Mouse (Mus musculus) heart, postnatal 14 days (tissue): ENCODE results near the gene 2010109A12Rik. TPM values are rescaled to one million over a fixed set of nuclear protein-coding genes. Genes with fewer than 3 reads are reported as not detected.

ENCODE experiments used
- DNase-seq, 2 experiments: peaks; one replicate each; pipeline ENCODE4 v3.0.0; 2021 to 2022
- intact Hi-C: fragments of 180-260 bp; cut with DNase I; formaldehyde crosslinking; loops from one replicate; pipeline ENCODE4 v1.15.1; 2025
- long read RNA-seq, 2 experiments: library from polyadenylated mRNA; stranded (forward); transcript quantifications; one replicate each; pipeline ENCODE4 v2.0.0; 2021
- total RNA-seq, 2 experiments: library from RNA; stranded (reverse); gene quantifications; 2 replicates each; pipeline ENCODE4 v1.2.3; 2021

Gene 2010109A12Rik
- total RNA-seq, result under 1 TPM; 0.53 to 0.93 TPM
- long read RNA-seq, experiment 1, result 0 reads
- long read RNA-seq, experiment 2, result 0 reads

DNA sequence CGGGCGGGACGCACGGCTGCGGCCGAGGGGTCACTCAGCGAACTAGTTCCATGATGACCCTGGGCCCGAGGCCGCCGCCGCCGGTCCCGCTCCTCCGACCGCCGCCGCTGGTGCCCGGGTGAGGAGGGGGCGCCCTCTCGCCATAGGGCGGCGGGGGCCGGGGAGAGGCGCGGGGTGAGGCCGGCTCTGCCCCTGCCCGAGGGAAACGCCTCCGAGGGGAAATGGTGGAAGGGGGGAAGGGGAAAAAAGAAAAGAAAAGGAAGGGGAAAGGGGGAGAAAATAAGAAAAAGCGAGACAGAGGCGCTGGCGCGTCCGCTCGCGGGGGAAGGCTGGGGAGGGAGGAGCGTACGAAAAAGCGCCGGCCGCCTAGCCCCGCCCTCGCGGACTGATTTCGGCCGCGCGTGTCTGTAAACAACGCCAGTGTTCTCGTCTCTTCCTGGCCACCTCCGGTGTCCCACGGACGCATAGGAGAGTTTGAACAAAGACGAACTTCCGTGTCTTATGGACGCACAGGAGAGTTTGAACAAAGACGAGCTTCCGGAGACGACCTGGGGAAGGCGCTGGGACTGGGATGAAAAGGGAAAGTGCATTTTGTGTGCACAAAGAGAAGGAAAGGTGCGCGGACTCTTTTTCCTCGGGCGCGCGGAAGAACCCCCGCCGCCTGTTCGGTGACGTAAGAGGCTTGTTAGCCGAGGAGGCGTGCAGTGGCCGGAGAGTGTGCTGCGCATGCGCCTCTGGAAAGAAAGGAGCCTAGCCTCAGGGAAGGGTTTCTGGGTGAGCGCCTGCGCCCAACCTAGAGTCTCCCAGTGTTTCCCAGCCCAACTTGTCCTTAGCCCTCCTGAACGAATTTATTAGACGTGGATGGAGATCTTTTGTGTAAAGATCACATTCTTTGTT is at the start of gene 2010109A12Rik, which contains the start of gene Ccni:
Gene 2010109A12Rik (plus strand): TSS at position 410 of the 897 bp plus-strand sequence.
Gene Ccni (minus strand): TSS at position 387 of the 897 bp plus-strand sequence.
- intact Hi-C loops, result no loop called here
- DNase-seq, result peak; percentile 96 to 97

GRCm38 (mm10) chr5:93163541-93163940 is 42.8 kb upstream of the 2010109A12Rik start:
- intact Hi-C loops, result loop anchor here (1.0 to 10.0 kb wide), 6 partner anchors 71 to 479 kb away; partner anchors contain the start of genes Sept11 and Shroom3

GRCm38 (mm10) chr5:93167919-93168516 is 38.3 kb upstream of the 2010109A12Rik start:
- intact Hi-C loops, result loop anchor here (10.0 kb wide), 1 partner anchor 483 kb away; the partner anchor contains the start of gene Shroom3
- DNase-seq, result no peak

More at GRCm38 (mm10) chr5:93163541-93163940, 42.8 kb upstream of the 2010109A12Rik start:
- DNase-seq, result peak; percentile 57 to 77

DNA sequence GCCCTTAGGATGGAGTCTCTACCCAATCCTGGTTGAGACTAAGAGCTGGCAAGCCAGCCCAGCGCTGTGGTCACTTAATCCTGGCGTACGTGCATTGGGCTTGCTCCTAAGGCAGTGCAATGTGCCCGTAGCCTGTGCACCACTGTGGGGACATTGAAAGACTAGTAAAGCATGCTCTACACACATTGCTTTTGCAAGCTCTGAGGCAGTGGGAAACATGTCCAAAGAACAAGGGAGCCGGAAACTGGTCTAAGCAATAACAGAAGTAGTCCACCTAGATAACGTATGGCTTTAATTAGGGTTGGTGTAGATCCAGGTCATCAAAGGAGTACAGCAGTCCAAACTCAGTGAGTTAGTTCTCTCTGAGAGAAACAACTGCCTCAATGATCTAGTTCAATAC is 37.7 kb upstream of the 2010109A12Rik start:
- DNase-seq, result no peak
- intact Hi-C loops, result loop anchor here (10.0 kb wide), 1 partner anchor 484 kb away; the partner anchor contains the start of gene Shroom3

DNA sequence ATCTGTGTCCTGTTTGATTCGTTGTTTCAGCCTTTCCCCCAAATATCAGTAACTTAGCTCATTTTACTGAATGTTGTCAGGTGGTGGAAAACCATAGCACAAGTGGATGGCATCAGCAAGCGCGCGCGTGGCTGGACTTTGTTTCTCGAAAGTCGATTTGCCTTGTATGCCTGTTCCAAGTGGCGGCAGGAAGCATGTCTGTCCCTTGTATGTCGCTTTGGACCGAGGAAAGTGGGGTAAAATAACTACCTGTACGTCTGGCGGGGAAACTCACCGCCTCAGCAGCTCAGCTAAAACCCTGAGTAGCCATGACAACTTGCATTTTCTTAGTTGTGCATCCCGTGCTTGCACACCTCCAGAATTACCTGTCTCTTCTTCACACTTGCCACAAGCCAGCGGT is 34.9 kb upstream of the 2010109A12Rik start:
- no peak for DNase-seq
- intact Hi-C loops, result no loop called here

DNA sequence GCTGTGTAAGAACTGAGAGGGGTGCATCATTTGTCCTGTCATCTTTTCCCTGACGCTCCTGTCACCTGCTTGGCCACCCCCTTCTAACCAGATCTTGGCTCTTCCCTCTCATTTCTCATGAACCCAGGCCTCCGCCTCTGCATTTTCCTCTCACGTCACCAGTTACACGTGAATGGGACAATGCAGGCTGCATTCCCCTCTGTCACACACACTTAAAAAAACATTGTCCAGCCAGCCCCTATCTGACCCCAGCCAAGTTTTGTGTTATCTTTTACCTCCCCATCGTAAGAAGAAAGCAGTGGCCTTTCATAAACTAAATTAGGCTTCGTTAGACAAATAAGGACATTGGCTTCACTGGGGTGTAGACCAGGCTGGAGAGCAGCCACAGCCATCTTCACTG is 33.8 kb upstream of the 2010109A12Rik start:
- DNase-seq, result no peak
- intact Hi-C loops, result no loop called here

- intact Hi-C loops, result no loop called here
Observed at GRCm38 (mm10) chr5:93174675-93175074, 31.6 kb upstream of the 2010109A12Rik start.

DNA sequence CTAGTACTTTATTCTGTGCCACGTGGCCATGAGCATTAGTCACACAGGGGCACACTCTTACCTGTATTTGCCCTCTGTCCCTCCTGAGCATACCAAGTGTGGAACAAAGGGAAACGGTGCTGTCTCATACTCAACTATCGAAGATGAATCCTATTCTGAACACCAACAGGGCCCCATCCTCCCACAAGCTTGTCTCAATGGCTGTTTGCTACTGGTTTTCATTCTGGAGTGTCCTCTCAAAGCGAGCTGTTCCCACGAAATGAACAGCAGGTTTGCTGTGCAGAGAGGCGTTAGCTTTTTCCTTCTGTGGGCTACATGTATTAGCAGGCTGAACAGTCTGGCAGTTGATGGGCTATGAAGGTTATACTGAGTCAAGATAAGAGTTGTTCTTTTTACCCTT is 27.7 kb upstream of the 2010109A12Rik start:
- intact Hi-C loops, result no loop called here
- DNase-seq, result no peak

More at GRCm38 (mm10) chr5:93174675-93175074, 31.6 kb upstream of the 2010109A12Rik start:
- DNase-seq, result no peak

DNA sequence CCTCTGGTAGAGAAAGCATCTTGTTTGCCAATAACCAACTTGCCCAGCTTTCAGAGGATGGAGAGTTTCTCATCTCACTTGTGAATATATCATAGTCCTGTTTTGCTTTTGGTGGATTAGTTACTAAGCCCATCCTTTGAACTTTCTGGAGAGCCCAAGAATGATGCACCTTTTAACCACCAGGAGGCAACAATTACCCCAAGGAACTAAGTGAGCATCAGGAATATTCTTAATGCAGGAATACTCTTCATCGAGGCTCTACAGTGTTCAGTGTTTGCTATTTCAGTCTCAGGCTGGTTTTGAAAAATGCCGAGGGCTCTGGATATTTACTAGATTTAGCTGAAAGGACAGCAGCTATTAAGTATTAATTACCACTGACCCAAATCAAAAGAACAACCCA is 26.1 kb upstream of the 2010109A12Rik start:
- intact Hi-C loops, result loop anchor here (2.0 to 5.0 kb wide), 2 partner anchors 89 to 142 kb away; no protein-coding TSS in a partner anchor
- peak in 1 of 2 experiments; percentile 31 for DNase-seq

DNA sequence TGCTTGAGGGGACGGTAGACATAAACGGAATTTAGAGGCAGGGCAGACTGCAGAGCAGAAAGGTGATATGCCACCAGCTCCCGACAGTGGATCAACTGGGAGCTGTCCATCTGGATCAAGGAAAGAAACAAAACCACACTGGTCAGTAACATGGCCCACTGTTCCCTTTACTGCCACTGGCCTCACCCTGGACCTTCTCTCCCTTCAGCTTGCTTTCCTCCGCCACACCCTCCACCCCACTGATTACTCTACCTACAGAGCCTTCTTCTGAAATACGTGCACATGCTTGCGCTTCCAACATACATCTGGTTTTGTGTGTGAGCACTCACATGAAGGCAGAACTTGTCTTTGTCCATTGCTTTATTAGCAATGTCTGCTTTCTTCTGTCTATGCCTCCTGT is 23.0 kb upstream of the 2010109A12Rik start:
- intact Hi-C loops, result loop anchor here (5.0 kb wide), 1 partner anchor 139 kb away; no protein-coding TSS in a partner anchor
- DNase-seq, result no peak

GRCm38 (mm10) chr5:93184548-93184947 is 21.8 kb upstream of the 2010109A12Rik start:
- intact Hi-C loops, result loop anchor here (5.0 kb wide), 1 partner anchor 138 kb away; no protein-coding TSS in a partner anchor
- no peak for DNase-seq

DNA sequence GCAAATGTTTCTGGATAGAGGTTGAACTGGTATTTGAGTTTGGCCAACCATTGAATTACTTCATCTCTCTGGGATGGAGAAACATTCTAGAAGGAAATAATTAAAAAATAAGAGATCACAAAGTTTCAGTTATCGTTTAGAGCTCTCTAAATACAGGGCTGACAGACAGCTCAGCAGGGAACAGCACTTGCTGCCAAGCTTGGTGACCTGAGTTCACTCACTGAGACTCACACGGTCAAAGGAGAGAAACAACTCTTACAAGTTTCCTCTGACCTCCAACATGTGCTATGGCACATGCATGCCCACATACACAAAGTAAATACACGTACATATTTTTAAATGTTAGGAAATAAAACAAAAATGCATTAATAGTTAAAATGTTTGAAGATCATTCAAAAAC is 16.7 kb upstream of the 2010109A12Rik start:
- intact Hi-C loops, result no loop called here
- DNase-seq, result peak in 1 of 2 experiments; percentile 36

- DNase-seq, result no peak
- intact Hi-C loops, result no loop called here
Observed at GRCm38 (mm10) chr5:93190428-93190827, 15.9 kb upstream of the 2010109A12Rik start.

DNA sequence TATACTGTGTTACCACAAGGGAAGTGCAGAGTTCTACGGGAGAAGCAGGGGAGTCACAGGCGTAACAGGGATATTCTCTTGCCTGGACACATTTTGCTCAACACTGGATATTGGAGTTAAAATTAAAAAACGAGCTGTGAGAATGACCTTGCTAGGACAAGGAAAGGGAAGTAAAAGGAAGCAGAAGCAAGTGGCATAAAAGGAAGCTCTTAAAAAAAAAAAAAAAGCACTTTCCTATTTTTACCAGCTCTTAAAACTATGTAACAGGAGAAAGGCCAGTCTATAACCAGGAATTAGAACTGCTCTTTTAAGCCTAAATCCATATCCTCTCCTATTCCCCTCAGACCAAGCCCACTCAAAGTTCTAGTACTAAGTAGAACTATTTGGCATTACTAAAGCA is 8.1 kb upstream of the 2010109A12Rik start:
- intact Hi-C loops, result no loop called here
- no peak for DNase-seq

- intact Hi-C loops, result no loop called here
- DNase-seq, result no peak
Observed at GRCm38 (mm10) chr5:93201181-93201580, 5.1 kb upstream of the 2010109A12Rik start.

- DNase-seq, result peak; percentile 55 to 65
Observed at GRCm38 (mm10) chr5:93205371-93206108, 778 bp upstream of the 2010109A12Rik start.

GRCm38 (mm10) chr5:93207006-93207348 is 659 bp downstream of the 2010109A12Rik start:
- intact Hi-C loops, result no loop called here
- DNase-seq, result peak; percentile 29 to 43

More at GRCm38 (mm10) chr5:93205371-93206108, 778 bp upstream of the 2010109A12Rik start:
- intact Hi-C loops, result loop anchor here (1.0 kb wide), 1 partner anchor 63 kb away; no protein-coding TSS in a partner anchor

GRCm38 (mm10) chr5:93207555-93207954 is 1.2 kb downstream of the 2010109A12Rik start:
- no peak for DNase-seq
- intact Hi-C loops, result no loop called here

DNA sequence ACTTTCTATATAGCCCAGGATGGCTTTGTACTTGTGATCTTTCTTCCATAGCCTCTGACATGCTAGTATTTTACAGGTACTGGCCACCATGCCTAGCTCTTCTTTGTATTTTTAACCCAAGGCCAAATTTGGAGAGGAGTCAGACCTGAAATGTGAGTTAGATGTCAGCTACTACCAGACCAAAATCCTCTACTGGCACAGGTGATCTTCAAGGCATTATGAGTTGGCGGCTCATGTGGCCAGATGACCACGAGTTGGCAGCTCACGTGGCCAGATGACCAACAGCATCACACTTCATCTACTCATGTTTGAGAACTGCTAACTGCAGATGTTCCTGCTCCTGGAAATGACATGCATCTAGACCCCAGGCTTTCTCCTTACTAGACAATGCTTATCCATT is 12.1 kb downstream of the 2010109A12Rik start:
- no peak for DNase-seq
- intact Hi-C loops, result no loop called here

DNA sequence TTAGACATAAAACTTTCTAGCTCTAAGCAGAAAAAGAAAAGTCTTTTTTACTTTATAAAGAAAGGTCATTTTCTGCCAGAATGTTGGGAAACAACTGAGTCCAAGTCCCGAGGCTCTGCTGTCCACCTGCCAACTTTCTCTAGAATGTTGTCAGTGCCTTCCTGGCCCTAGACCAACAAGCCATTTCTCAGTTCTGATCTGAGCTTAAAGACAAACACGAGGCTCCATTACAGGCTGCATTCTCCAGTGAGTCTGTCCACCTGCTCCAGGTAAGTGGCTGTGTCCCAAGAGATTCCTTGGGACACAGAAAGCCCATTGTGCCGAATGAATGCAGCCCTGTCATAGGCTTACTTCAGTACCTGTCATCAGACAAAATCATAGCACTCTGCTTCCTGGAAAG is 15.3 kb downstream of the 2010109A12Rik start:
- intact Hi-C loops, result no loop called here
- peak; percentile 36 to 46 for DNase-seq
